Mouse (Mus musculus): ENCODE data around the gene Negr1. TPM values are rescaled to one million over a fixed set of nuclear protein-coding genes. Genes with fewer than 3 reads are reported as not detected.

The Negr1 gene
- polyA plus RNA-seq, 1 experiment from 2014 or later = 5.3 TPM

DNA sequence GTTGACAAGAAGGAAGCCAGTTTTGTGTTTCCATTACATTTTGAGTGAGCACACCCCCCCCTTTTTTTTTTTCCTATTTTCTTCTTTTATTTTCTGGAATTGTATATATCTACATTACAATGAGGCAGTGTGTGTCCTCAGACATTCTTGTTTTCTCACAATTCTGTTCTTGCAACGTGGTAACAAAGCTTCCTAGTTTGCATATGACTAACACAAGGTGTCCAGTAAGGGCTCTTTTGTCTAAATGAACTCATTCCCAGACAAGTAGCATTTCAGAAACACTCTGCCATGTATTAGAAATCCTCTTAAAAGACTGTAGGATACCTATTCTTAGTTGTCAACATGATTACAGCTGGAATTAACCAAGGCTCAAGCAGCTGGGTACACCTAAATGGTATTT, 760.2 kb downstream of the Negr1 start:
- Histone ChIP-seq H3K4me2 (ENCODE audit: low read depth, low read length, severe bottlenecking) (no peak overlapping the region), H3K4me1 (replicated peaks; ENCODE audit: control insufficient read depth, insufficient read depth, low read length) (peaks cover 7% of the 10 kb centered on the region), H3K4me3 (ENCODE audit: low read depth, low read length) (no peak overlapping the region), H3K27me3 (ENCODE audit: control insufficient read depth, insufficient read depth, low read length) (no peaks in the 10 kb centered on the region; the same call in 1 of the 2 replicates), H3K27ac (ENCODE audit: low read depth, low read length) (peak overlapping the region; percentile 70; the same call in 1 of the 2 replicates), H3K36me3 (ENCODE audit: control insufficient read depth, insufficient read depth, low read length) (no peaks in the 10 kb centered on the region), H3K9ac (ENCODE audit: low read length) (no peak overlapping the region), H3K9me3 (ENCODE audit: control insufficient read depth, low read length) (no peaks in the 10 kb centered on the region)
- no peak for DNase-seq (ENCODE audit: low spot score)
- 8% methylated on average over 1 of the region's 1 CpGs for WGBS
- peak; percentile 65 for ATAC-seq (replicated peaks; ENCODE audit: low FRiP score)

DNA sequence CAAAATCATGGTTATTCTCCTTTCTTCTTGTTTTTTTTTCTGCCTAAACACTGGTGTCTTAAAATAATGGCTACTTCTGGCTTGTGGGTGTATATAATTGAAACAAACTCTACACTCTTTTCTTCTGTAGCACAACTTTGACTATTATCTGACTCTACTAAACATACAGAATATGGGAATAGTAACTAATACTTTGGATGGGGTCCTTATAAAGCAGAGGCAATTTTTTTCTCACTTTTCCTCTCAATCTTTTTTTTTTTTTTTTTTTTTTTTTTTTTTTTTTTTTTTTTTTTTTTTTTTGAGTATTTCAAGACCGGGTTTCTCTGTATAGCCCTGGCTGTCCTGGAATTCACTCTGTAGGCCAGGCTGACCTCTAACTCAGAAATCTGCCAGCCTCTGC, 772.6 kb downstream of the Negr1 start:
- Histone ChIP-seq H3K9me3 (ENCODE audit: control insufficient read depth, low read length) (no peaks in the 10 kb centered on the region), H3K27me3 (ENCODE audit: control insufficient read depth, insufficient read depth, low read length) (no peaks in the 10 kb centered on the region), H3K4me3 (ENCODE audit: low read depth, low read length) (no peak overlapping the region), H3K36me3 (ENCODE audit: control insufficient read depth, insufficient read depth, low read length) (no peaks in the 10 kb centered on the region), H3K4me2 (ENCODE audit: low read depth, low read length, severe bottlenecking) (no peak overlapping the region), H3K9ac (ENCODE audit: low read length) (no peak overlapping the region), H3K4me1 (replicated peaks; ENCODE audit: control insufficient read depth, insufficient read depth, low read length) (no peaks in the 10 kb centered on the region), H3K27ac (ENCODE audit: low read depth, low read length) (no peak overlapping the region)
- ATAC-seq (replicated peaks; ENCODE audit: low FRiP score) (no peak), DNase-seq (ENCODE audit: low spot score) (no peak)
- WGBS = 75% methylated on average over 1 of the region's 1 CpGs

DNA sequence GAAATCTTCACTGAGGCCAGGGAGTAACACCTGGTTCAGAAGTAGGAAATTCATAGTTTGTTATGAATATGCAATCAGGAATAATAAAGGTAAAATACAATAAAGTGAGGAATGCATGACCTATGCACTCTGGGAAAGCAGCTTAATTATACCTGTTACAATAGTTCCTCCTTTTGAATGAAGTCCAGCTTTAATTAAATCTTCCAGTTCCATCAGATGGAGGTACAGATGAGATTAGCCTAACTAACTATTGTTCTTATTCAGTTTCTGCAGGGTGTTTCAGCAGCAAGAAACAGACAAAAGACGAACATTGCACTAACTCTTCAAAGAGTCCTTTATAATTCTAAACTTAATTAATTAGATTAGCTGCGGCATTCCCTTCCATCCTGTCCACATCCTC, 787.9 kb downstream of the Negr1 start:
- ATAC-seq (replicated peaks; ENCODE audit: low FRiP score) (peak; percentile 75), DNase-seq (ENCODE audit: low spot score) (no peak)
- Histone ChIP-seq H3K4me3 (ENCODE audit: low read depth, low read length) (no peak overlapping the region), H3K4me2 (ENCODE audit: low read depth, low read length, severe bottlenecking) (no peak overlapping the region), H3K36me3 (ENCODE audit: control insufficient read depth, insufficient read depth, low read length) (no peaks in the 10 kb centered on the region), H3K9ac (ENCODE audit: low read length) (no peak overlapping the region), H3K9me3 (ENCODE audit: control insufficient read depth, low read length) (no peaks in the 10 kb centered on the region), H3K27me3 (ENCODE audit: control insufficient read depth, insufficient read depth, low read length) (no peaks in the 10 kb centered on the region), H3K27ac (ENCODE audit: low read depth, low read length) (no peak overlapping the region), H3K4me1 (replicated peaks; ENCODE audit: control insufficient read depth, insufficient read depth, low read length) (no peaks in the 10 kb centered on the region; the same call in 1 of the 2 replicates)
- 13% methylated on average over 2 of the region's 2 CpGs for WGBS

DNA sequence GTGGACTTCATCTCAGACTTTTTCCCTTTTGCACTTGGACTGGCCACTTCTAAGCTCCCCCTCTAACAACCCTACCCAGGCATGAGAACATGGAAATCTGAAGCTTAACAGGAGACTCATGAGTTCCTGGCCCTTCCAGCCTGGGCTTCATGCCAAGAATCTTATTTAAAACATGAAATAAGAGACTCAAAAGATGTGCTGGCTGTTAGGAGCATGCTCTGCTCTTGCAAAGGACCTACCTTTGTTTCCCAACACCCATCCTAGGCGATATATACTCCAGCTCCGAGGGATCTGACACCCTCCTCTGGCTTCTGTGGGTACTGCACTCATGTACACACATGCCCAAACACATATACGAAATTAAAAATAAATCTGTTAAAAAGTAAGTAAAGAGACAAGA, 797.3 kb downstream of the Negr1 start:
- DNase-seq (ENCODE audit: low spot score) = no peak
- Histone ChIP-seq H3K4me3 (ENCODE audit: low read depth, low read length) (no peak overlapping the region), H3K36me3 (ENCODE audit: control insufficient read depth, insufficient read depth, low read length) (no peaks in the 10 kb centered on the region), H3K27ac (ENCODE audit: low read depth, low read length) (no peak overlapping the region), H3K9ac (ENCODE audit: low read length) (no peak overlapping the region), H3K9me3 (ENCODE audit: control insufficient read depth, low read length) (no peaks in the 10 kb centered on the region), H3K4me2 (ENCODE audit: low read depth, low read length, severe bottlenecking) (no peak overlapping the region), H3K27me3 (ENCODE audit: control insufficient read depth, insufficient read depth, low read length) (no peaks in the 10 kb centered on the region), H3K4me1 (replicated peaks; ENCODE audit: control insufficient read depth, insufficient read depth, low read length) (no peaks in the 10 kb centered on the region)
- 63% methylated on average over 3 of the region's 3 CpGs for WGBS
- ATAC-seq (replicated peaks; ENCODE audit: low FRiP score) = 0 out of 2 replicates have a peak, but pooled peaks have one; percentile 42

DNA sequence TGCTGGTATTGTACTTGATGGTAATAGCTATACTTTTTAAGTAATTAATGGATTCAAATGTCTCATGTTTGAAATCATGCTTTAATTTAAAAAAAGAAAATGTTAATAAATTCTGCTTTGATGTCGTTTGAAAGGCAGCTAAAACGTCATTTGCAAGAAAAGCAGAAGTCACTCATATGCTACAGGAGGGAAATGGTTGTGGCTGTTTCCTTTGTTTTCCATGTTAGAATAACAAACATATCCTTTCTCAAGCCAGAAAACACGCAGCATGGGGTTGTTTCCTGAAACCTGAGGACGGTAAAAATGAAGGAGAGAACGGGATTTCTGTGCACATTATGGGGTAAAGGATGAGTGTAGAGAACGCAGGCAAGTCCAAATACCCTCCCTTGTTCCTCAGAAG, 798.2 kb downstream of the Negr1 start:
- WGBS = 83% methylated on average over 6 of the region's 6 CpGs
- H3K4me2 ChIP-seq (ENCODE audit: low read depth, low read length, severe bottlenecking) = no peak overlapping the region

More for the DNA sequence above, 798.2 kb downstream of the Negr1 start:
- no peaks in the 10 kb centered on the region for H3K9me3 ChIP-seq (ENCODE audit: control insufficient read depth, low read length)
- H3K27ac ChIP-seq (ENCODE audit: low read depth, low read length) = no peak overlapping the region
- no peak overlapping the region for H3K4me3 ChIP-seq (ENCODE audit: low read depth, low read length)
- H3K27me3 ChIP-seq (ENCODE audit: control insufficient read depth, insufficient read depth, low read length) = no peaks in the 10 kb centered on the region
- H3K36me3 ChIP-seq (ENCODE audit: control insufficient read depth, insufficient read depth, low read length) = no peaks in the 10 kb centered on the region
- ATAC-seq (replicated peaks; ENCODE audit: low FRiP score) (no peak), DNase-seq (ENCODE audit: low spot score) (no peak)
- H3K9ac ChIP-seq (ENCODE audit: low read length) = no peak overlapping the region
- H3K4me1 ChIP-seq (replicated peaks; ENCODE audit: control insufficient read depth, insufficient read depth, low read length) = no peaks in the 10 kb centered on the region
